Mouse (Mus musculus) thymus, postnatal 25 days (tissue): ENCODE measurements around the gene Cp.
"Not testable (repeated sequence)": the region's sequence is repeated elsewhere in the genome, so short reads cannot be mapped to it uniquely, and the experiment has no call there.

Experiments used
- DNase-seq: peaks from one replicate; pipeline ENCODE4 v3.0.0; 2022

Gene Cp

GRCm38 (mm10) chr3:20007759-20008158, 50.9 kb downstream of the Cp start:
- DNase-seq: no peak

- no peak for DNase-seq
These were observed 53.6 kb downstream of the Cp start for GRCm38 (mm10) chr3:20010464-20010863.

GRCm38 (mm10) chr3:20010905-20011304, 54.1 kb downstream of the Cp start:
- DNase-seq: not testable (repeated sequence)

GRCm38 (mm10) chr3:20014454-20014853, 57.6 kb downstream of the Cp start:
- no peak for DNase-seq

- DNase-seq: no peak
These were observed 61.2 kb downstream of the Cp start for GRCm38 (mm10) chr3:20018076-20018475.

GRCm38 (mm10) chr3:20023832-20024231, 67.0 kb downstream of the Cp start:
- DNase-seq: no peak

GRCm38 (mm10) chr3:20026481-20026880, 69.6 kb downstream of the Cp start:
- DNase-seq: no peak

- DNase-seq: no peak
These were observed 70.3 kb downstream of the Cp start for GRCm38 (mm10) chr3:20026996-20027689.

GRCm38 (mm10) chr3:20027788-20028187, 70.9 kb downstream of the Cp start:
- no peak for DNase-seq

GRCm38 (mm10) chr3:20028640-20029039, 71.8 kb downstream of the Cp start:
- DNase-seq: no peak

- DNase-seq: no peak
These were observed 74.0 kb downstream of the Cp start for GRCm38 (mm10) chr3:20030807-20031206.

GRCm38 (mm10) chr3:20033761-20034718, 77.2 kb downstream of the Cp start:
- DNase-seq: no peak

- DNase-seq: peak; percentile 88
These were observed 78.0 kb downstream of the Cp start, which contains the start of gene Hps3 for GRCm38 (mm10) chr3:20034719-20035404. TSS of gene Hps3 (minus strand) at chr3:20035315.

- DNase-seq: no peak
These were observed 79.2 kb downstream of the Cp start for GRCm38 (mm10) chr3:20036069-20036468.

GRCm38 (mm10) chr3:20041461-20041860, 84.6 kb downstream of the Cp start:
- not testable (repeated sequence) for DNase-seq

- not testable (repeated sequence) for DNase-seq
These were observed 87.9 kb downstream of the Cp start for GRCm38 (mm10) chr3:20044736-20045135.

GRCm38 (mm10) chr3:20057306-20058196, 100.7 kb downstream of the Cp start, which contains the start of gene Hltf:
TSS of gene Hltf (plus strand) at chr3:20057811.
- peak; percentile 96 for DNase-seq

GRCm38 (mm10) chr3:20058197-20058541, 101.3 kb downstream of the Cp start:
- no peak for DNase-seq
